Mouse (Mus musculus) forebrain, embryonic 16.5 days (tissue): ENCODE results near the gene Kazn. TPM values are rescaled to one million over a fixed set of nuclear protein-coding genes. Genes with fewer than 3 reads are reported as not detected.

Source experiments
- ATAC-seq: fragments of 200-750 bp; cut with Nextera tagmentation; 2 replicates; pipeline ENCODE4 v1.8.0; 2017; ENCODE audit warnings: mild to moderate bottlenecking, moderate library complexity
- H3K27ac ChIP-seq: fragments of 300-500 bp; sonication (generic); 2 replicates; pipeline ENCODE4 v1.5.1; 2014; ENCODE audit warnings: low read length, control low read depth
- H3K27me3 ChIP-seq: fragments of 300-500 bp; sonication (generic); replicated peaks from 2 replicates; pipeline ENCODE4 v1.6.1; 2014; ENCODE audit warnings: low read length; ENCODE audit not compliant: control insufficient read depth, insufficient read depth
- H3K36me3 ChIP-seq: fragments of 300-500 bp; sonication (generic); 2 replicates; pipeline ENCODE4 v1.6.1; 2014; ENCODE audit not compliant: control insufficient read depth, insufficient read depth
- H3K4me1 ChIP-seq: fragments of 300-500 bp; sonication (generic); replicated peaks from 2 replicates; pipeline ENCODE4 v1.6.1; 2014; ENCODE audit warnings: low read length; ENCODE audit not compliant: control insufficient read depth, insufficient read depth
- H3K4me2 ChIP-seq: fragments of 300-500 bp; sonication (generic); 2 replicates; pipeline ENCODE4 v1.6.1; 2014; ENCODE audit warnings: mild to moderate bottlenecking, low read length, control low read depth
- H3K4me3 ChIP-seq: fragments of 300-500 bp; sonication (generic); replicated peaks from 2 replicates; pipeline ENCODE4 v1.5.1; 2014; ENCODE audit warnings: mild to moderate bottlenecking, low read length, control low read depth
- H3K9ac ChIP-seq: fragments of 300-500 bp; sonication (generic); replicated peaks from 2 replicates; pipeline ENCODE4 v1.6.1; 2014; ENCODE audit warnings: low read depth, low read length, control low read depth
- H3K9me3 ChIP-seq: fragments of 300-500 bp; sonication (generic); 2 replicates; pipeline ENCODE4 v1.6.1; 2016; ENCODE audit warnings: low read length; ENCODE audit not compliant: control insufficient read depth
- WGBS: fragments of 180-500 bp; shearing (Covaris S2); extraction: QIAGEN DNeasy Blood & Tissue Kit; methylation state at CpG from one replicate; pipeline ENCODE4 v1.1.7; 2014; 5-methylcytosine and 5-hydroxymethylcytosine counted together
- polyA plus RNA-seq: library from polyadenylated mRNA; unstranded; fragments of >200 nt; fragmentation: Nextera tagmentation; extraction: Ambion mirVana; gene quantifications from 2 replicates; pipeline ENCODE4 v1.2.1, GENCODE M21; 2015

Gene Kazn
- polyA plus RNA-seq, 1 experiment from 2014 or later = 27.6 TPM

DNA sequence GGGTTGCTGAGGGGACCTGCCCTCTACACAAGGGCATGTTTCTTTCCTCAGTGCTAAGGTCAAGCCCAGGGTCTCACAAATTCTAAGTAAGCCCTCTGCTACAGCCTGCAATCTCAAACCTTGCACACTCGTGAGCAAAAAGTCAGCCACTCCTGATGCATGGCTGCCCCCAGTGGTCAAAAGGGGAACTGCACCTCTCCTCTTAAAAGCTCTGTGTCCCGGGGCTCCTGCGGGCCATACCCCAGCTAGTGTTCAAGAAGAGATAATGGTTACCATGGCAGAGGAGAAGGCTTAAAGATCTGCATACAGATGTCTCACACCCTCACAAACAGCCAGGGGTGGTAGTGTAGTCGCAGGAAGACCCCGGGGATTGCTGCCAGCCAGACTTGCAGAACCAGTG is 9.2 kb upstream of the Kazn start:
- ATAC-seq = no peak; the same call in 1 of the 2 replicates
- Histone ChIP-seq H3K27ac (no peak overlapping the region), H3K4me3 (no peak overlapping the region), H3K27me3 (no peaks in the 10 kb centered on the region), H3K36me3 (no peaks in the 10 kb centered on the region), H3K4me1 (peaks cover 6% of the 10 kb centered on the region), H3K9me3 (no peaks in the 10 kb centered on the region), H3K4me2 (no peak overlapping the region), H3K9ac (no peak overlapping the region)
- whole genome bisulfite sequencing = 5% methylated on average over 5 of the region's 5 CpGs

DNA sequence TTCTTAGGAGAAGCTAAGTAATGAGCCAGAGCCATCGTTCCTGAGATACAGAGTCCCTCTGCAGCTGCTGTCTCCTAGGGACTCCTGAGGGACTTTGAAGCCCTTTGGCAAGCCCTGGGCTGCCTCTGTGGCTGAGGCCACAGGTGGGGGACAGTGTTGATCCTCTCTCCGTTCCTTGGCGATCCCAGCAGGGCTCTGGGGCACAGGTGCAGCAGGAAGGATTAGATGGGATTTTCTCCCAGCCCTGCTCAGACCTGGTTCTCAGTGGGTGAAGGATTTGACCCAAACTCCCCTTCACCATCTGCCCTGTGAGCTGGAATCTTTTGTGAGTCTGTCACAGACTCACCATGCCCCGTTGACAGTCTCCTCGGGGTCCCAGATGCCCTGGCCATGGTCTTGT is 7.5 kb upstream of the Kazn start:
- Histone ChIP-seq H3K4me2 (no peak overlapping the region), H3K36me3 (no peaks in the 10 kb centered on the region), H3K9ac (no peak overlapping the region), H3K9me3 (no peaks in the 10 kb centered on the region), H3K4me1 (peaks cover 6% of the 10 kb centered on the region), H3K27ac (no peak overlapping the region), H3K27me3 (no peaks in the 10 kb centered on the region), H3K4me3 (no peak overlapping the region)
- ATAC-seq = no peak
- 19% methylated on average over 5 of the region's 5 CpGs for WGBS

DNA sequence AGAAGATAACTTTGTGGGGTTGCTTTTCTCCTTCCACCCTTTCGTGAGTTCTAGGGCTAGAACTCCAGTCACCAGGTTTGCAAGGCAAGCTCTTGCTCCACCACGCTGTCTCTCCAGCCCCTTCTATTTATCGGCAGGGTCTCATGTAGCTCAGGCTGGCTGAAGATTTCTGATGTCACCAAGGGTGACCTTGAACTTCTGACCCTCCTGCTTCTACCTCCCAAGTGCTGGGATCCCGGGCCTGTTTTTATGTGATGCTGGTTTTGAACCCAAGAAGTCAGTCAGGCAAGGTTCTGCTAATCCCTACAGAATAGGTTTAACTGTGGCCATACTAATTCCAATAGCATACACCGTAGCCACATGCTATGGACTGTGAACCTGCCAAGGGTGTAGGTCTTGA is 5.4 kb upstream of the Kazn start:
- no peak overlapping the region for H3K9ac ChIP-seq
- H3K27me3 ChIP-seq = no peaks in the 10 kb centered on the region
- no peak overlapping the region for H3K4me2 ChIP-seq
- no peak for ATAC-seq
- no peaks in the 10 kb centered on the region for H3K36me3 ChIP-seq
- H3K27ac ChIP-seq = no peak overlapping the region
- peaks cover 6% of the 10 kb centered on the region for H3K4me1 ChIP-seq
- H3K4me3 ChIP-seq = no peak overlapping the region
- WGBS = 95% methylated on average over 5 of the region's 5 CpGs
- no peaks in the 10 kb centered on the region for H3K9me3 ChIP-seq

DNA sequence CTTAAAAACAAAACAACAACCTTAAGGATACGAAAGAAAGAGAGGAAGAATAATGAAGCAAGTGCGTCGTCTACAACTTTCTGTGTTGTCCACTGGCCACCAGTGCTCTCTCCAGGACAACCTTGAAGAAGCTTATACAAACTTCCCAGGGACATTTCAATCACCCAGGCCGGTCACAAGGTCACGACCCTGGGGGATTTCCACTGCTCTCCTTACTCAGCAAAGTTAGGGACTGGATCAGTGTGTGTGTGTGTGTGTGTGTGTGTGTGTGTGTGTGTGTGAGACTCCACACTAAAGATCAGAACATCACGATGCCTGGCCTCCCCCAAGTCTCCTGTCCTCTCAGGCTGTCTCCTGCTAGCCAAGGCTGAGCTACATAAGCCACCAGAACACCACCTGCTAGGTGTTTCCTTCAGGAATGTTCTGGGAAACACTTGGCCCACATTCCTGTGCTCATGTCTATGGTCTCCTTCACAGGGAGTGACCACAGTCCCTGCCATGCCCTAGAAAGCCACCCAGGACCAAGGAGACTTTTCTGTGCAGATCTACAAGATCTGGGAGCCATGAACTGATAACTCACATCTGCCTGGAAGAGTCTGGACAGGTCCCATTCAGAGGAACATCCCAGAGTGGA is 3.7 kb upstream of the Kazn start:
- Histone ChIP-seq H3K4me1 (peaks cover 21% of the 10 kb centered on the region), H3K27me3 (no peaks in the 10 kb centered on the region), H3K9me3 (no peaks in the 10 kb centered on the region), H3K36me3 (no peaks in the 10 kb centered on the region), H3K4me2 (no peak overlapping the region), H3K9ac (no peak overlapping the region), H3K27ac (no peak overlapping the region), H3K4me3 (no peak overlapping the region)
- WGBS = 89% methylated on average over 6 of the region's 6 CpGs
- no peak for ATAC-seq

DNA sequence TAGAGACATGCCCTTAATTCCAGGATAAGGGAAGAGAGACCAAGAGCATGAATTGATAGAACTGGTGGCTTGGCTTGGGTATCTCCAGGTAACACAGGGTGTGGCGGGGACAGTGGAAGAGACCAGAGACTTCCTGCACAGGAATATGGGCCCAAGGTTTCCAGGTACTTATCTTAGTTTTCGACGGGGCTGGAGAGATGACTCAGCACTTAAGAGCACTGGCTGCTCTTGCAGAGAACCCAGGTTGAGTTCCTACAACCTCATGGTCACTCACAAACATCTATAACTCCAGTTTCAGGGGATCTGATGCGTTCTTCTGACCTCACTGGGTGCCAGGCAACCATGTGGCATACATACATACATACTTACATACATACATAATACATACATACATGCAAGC is 3.0 kb upstream of the Kazn start:
- H3K9me3 ChIP-seq = no peaks in the 10 kb centered on the region
- no peak overlapping the region for H3K4me3 ChIP-seq
- H3K27me3 ChIP-seq = 0 out of 2 replicates have a peak, but pooled peaks cover 3% of the 10 kb centered on the region
- ATAC-seq = no peak
- H3K27ac ChIP-seq = no peak overlapping the region
- no peak overlapping the region for H3K9ac ChIP-seq
- 88% methylated on average over 4 of the region's 4 CpGs for WGBS
- no peak overlapping the region for H3K4me2 ChIP-seq
- H3K36me3 ChIP-seq = no peaks in the 10 kb centered on the region
- H3K4me1 ChIP-seq = peaks cover 21% of the 10 kb centered on the region

DNA sequence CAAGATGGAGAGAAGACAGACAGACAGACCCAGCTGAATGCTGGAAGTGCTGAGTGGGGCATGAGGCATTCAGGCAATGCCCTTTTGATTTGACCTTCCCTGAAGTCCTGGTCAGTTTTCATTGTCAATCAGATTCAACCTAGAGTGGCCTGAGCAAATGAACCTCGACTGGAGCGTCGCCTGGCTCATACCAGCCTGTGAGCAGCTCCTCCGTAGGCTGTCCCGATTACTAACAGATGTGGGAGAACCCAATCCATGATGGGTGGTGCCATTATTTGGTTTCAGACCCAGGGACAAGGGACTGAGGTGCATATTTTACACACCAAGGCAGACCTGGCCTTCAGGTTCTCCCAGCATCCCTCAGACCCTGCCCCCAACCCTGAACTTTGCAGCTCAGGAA is 1.7 kb upstream of the Kazn start:
- no peaks in the 10 kb centered on the region for H3K36me3 ChIP-seq
- no peak overlapping the region for H3K4me3 ChIP-seq
- no peak overlapping the region for H3K27ac ChIP-seq
- no peak overlapping the region for H3K4me2 ChIP-seq
- no peak overlapping the region for H3K9ac ChIP-seq
- no peak for ATAC-seq
- H3K9me3 ChIP-seq = no peaks in the 10 kb centered on the region
- H3K4me1 ChIP-seq = peaks cover 21% of the 10 kb centered on the region
- H3K27me3 ChIP-seq = 0 out of 2 replicates have a peak, but pooled peaks cover 3% of the 10 kb centered on the region
- 77% methylated on average over 5 of the region's 5 CpGs for WGBS

DNA sequence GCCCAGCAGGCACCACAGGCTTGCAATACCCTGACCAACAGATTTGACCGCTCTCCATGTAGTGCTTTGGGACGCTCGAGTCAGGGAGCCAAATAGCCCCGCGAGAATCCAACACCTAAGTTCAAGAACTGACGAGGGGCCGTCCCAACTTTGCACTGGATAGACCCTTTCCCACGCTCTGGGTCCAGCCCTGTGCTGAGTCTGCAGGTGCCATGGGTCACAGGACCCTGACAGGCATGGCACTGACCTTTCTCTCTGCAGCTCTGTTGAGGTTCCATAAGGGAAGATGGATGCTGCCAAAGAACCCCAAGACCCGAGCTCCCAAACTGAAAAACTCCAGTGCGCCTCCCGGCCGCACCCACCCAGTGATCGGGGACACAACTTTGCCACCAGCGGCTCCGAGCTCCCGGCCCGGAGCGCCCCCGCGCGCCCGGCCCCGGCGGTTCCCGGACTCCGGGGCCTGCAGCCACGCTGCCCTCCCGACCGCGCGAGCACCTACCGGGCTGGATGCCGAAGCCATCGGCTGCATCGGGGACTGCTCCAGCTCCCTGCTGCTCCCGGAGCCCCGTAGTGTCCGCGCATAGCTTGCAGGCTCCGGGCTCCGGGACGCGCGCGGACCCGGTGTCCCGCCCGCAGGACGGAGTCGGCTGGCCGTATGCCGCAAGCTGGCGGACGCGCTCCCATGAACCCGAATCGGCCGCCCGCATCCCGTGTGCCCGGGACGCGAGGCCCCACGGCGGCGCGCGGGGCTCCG is 538 bp downstream of the Kazn start:
- Histone ChIP-seq H3K9me3 (no peaks in the 10 kb centered on the region), H3K36me3 (no peaks in the 10 kb centered on the region), H3K4me2 (peak overlapping the region; percentile 99), H3K4me3 (peak overlapping the region; percentile 63), H3K4me1 (peaks cover 21% of the 10 kb centered on the region), H3K9ac (peak overlapping the region; percentile 74), H3K27me3 (0 out of 2 replicates have a peak, but pooled peaks cover 3% of the 10 kb centered on the region), H3K27ac (no peak overlapping the region)
- 1% methylated on average over 69 of the region's 69 CpGs for WGBS
- ATAC-seq = peak; percentile 54

DNA sequence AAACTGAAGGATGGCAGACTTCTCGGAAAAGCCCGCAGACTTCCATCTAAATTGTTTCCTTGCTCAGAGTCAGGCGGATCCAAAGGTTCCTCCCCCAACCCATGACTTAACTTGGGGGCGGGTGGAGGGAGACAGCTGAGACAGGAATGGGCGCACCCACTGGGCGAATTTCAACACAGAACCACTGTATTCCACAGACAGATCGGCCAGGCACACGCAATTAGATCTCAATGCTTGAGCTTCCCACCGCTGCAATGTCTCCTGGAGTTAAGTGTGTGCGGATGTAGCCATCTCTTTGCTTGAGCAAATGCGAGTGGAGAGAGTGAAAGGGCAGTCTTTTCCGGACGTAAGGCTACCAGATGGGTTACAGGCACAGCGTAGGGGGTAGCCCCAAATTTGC is 1.2 kb downstream of the Kazn start:
- H3K4me1 ChIP-seq = peaks cover 21% of the 10 kb centered on the region
- 0 out of 2 replicates have a peak, but pooled peaks cover 3% of the 10 kb centered on the region for H3K27me3 ChIP-seq
- no peaks in the 10 kb centered on the region for H3K36me3 ChIP-seq
- peak overlapping the region; percentile 63 for H3K4me3 ChIP-seq
- peak overlapping the region; percentile 99 for H3K4me2 ChIP-seq
- no peak overlapping the region for H3K27ac ChIP-seq
- H3K9me3 ChIP-seq = no peaks in the 10 kb centered on the region
- H3K9ac ChIP-seq = peak overlapping the region; percentile 74; the same call in 1 of the 2 replicates
- WGBS = 31% methylated on average over 14 of the region's 14 CpGs
- no peak for ATAC-seq

DNA sequence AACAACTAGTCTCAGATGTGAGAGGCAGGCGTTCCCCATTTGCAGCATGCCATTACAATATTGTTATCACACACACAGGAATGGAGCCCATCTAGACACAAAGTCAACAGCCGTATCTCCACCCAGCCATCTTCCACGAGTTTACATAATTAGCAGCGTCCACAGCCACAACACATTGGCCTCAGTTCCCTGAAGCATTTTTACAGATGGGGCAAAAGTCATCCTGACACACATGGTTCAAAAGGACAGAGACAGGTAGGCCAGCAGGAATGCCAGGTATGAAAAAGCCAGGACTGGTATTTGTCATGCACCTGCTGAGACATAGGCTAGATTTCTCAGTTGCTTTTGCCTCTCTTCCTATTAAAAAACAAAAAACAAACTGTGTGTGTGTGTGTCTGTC is 2.5 kb downstream of the Kazn start:
- 0 out of 2 replicates have a peak, but pooled peaks cover 3% of the 10 kb centered on the region for H3K27me3 ChIP-seq
- WGBS = 88% methylated on average over 4 of the region's 4 CpGs
- ATAC-seq = no peak

More for the DNA sequence above, 2.5 kb downstream of the Kazn start:
- Histone ChIP-seq H3K4me1 (peaks cover 21% of the 10 kb centered on the region), H3K9me3 (no peaks in the 10 kb centered on the region), H3K36me3 (no peaks in the 10 kb centered on the region), H3K27ac (no peak overlapping the region), H3K9ac (no peak overlapping the region), H3K4me3 (no peak overlapping the region), H3K4me2 (no peak overlapping the region)
